Mouse (Mus musculus): ENCODE measurements around the gene Tma7. TPM values are rescaled to one million over a fixed set of nuclear protein-coding genes. Genes with fewer than 3 reads are reported as not detected.
A peak's percentile ranks its signal among the peaks of the same experiment; 100 is the strongest.

Tma7 gene
- polyA plus RNA-seq, 1 experiment from 2014 or later = 785 TPM

DNA sequence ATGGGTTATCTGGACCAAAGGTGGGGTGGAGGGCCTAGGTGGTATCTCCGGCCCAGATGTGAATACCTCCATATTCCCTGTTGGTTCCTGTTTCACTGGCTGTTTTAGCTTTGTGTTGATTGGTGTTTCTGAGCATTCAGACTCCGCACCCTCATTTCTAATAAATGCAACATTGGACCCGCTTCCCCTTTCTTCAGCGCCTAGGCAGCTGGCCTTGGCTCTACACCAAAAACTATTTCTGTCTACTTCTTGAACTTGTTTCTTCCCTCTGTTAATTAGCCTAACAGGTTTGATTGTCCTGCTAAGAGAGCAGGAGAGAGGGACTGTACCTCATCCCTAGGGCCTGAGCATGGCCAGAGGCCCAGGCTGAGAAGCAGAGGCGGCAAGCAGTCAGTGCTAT lies 24.8 kb downstream of the Tma7 start:
- Histone ChIP-seq H3K27me3 (ENCODE audit: insufficient read depth, poor library complexity, severe bottlenecking) (no peaks in the 10 kb centered on the region), H3K27ac (no peak overlapping the region), H3K4me3 (no peak overlapping the region), H3K36me3 (peaks cover 64% of the 10 kb centered on the region), H3K9me3 (no peaks in the 10 kb centered on the region), H3K4me1 (replicated peaks) (peaks cover 33% of the 10 kb centered on the region)
- no peak for DNase-seq (ENCODE audit: low spot score)
- 95% methylated on average over 5 of the region's 5 CpGs for WGBS

- H3K4me3 ChIP-seq = no peak overlapping the region
- H3K4me1 ChIP-seq (replicated peaks) = peaks cover 33% of the 10 kb centered on the region
- no peaks in the 10 kb centered on the region for H3K9me3 ChIP-seq
- H3K27me3 ChIP-seq (ENCODE audit: insufficient read depth, poor library complexity, severe bottlenecking) = no peaks in the 10 kb centered on the region
- no peak overlapping the region for H3K27ac ChIP-seq
- WGBS = 91% methylated on average over 4 of the region's 4 CpGs
- H3K36me3 ChIP-seq = peaks cover 58% of the 10 kb centered on the region
- DNase-seq (ENCODE audit: low spot score) = no peak
Observed at GRCm38 (mm10) chr9:109056916-109057315, 25.5 kb downstream of the Tma7 start.

DNA sequence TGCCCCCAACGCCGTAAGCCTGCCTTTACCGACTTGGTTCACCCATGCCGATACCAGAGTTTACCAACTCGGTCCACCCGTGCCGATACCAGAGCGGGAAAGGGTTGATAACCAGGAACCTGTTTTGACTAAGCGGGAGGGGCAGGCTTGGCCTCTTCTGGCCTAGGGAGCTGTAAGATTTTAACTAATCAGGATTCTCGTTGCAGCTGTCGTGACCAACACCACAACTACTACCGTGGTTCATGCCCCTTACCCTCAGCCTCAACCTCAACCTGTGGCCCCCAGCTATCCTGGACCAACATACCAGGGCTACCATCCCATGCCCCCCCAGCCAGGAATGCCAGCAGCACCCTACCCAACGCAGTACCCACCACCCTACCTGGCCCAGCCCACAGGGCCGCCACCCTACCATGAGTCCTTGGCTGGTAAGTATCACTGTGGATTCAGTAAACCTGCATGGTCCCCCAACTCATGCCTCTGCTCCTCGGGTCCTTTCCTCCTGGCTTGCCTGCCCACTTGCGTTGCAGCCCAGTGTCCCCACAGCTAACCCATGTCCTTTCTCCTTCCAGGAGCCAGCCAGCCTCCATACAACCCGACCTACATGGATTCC lies 26.2 kb downstream of the Tma7 start:
- H3K27me3 ChIP-seq (ENCODE audit: insufficient read depth, poor library complexity, severe bottlenecking) = no peaks in the 10 kb centered on the region
- H3K36me3 ChIP-seq = peaks cover 58% of the 10 kb centered on the region
- no peaks in the 10 kb centered on the region for H3K9me3 ChIP-seq
- peaks cover 33% of the 10 kb centered on the region for H3K4me1 ChIP-seq (replicated peaks)
- 93% methylated on average over 17 of the region's 17 CpGs for WGBS
- no peak overlapping the region for H3K4me3 ChIP-seq
- no peak for DNase-seq (ENCODE audit: low spot score)
- H3K27ac ChIP-seq = no peak overlapping the region

DNA sequence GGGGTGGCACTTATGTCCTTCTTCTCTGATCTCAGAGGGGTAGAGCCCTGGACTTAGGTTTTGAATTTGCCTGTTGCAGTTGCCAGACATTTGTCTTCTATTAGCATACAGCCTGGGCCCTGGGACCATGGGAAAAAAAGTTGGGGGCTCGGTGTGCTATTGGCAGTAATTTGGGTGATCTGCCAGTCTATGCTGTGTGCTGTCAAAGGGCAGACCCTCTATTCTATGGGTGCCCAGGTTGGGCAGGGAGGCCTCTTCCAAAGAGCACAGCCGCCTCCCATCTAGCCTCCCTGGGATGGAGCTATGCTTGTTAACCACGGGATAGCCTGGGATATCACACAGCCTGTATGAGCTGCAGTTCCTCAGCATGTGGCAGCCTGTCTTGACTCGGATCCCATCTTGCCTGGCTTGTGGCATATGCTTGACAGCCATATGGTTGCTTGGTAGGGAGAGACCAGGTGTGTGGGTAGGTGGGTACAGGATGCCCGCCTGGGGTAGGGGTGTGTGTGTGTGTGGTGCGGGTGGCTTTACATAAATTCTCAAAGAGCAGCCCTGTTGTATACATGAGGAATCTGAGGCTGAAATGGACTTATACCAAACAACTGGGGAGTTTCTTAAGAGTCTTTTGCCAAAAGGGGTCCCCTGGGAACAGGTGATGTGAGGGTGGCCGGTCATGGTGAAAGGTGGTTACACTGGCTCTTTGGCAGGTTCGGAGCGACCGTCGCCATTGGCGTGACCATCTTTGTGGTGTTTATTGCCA lies 26.9 kb downstream of the Tma7 start:
- no peak for DNase-seq (ENCODE audit: low spot score)
- Histone ChIP-seq H3K4me3 (peak overlapping the region; percentile 30), H3K27ac (peak overlapping the region; percentile 81), H3K9me3 (no peaks in the 10 kb centered on the region), H3K36me3 (peaks cover 50% of the 10 kb centered on the region), H3K4me1 (replicated peaks) (peaks cover 33% of the 10 kb centered on the region), H3K27me3 (ENCODE audit: insufficient read depth, poor library complexity, severe bottlenecking) (no peaks in the 10 kb centered on the region)
- 90% methylated on average over 12 of the region's 12 CpGs for WGBS

- peaks cover 43% of the 10 kb centered on the region for H3K36me3 ChIP-seq
- H3K27ac ChIP-seq = peak overlapping the region; percentile 81
- peak overlapping the region; percentile 30 for H3K4me3 ChIP-seq
- peaks cover 30% of the 10 kb centered on the region for H3K4me1 ChIP-seq (replicated peaks)
- no peaks in the 10 kb centered on the region for H3K9me3 ChIP-seq
- DNase-seq (ENCODE audit: low spot score) = peak; percentile 44
- 13% methylated on average over 7 of the region's 7 CpGs for WGBS
- no peaks in the 10 kb centered on the region for H3K27me3 ChIP-seq (ENCODE audit: insufficient read depth, poor library complexity, severe bottlenecking)
Observed at GRCm38 (mm10) chr9:109054712-109055111, 27.7 kb downstream of the Tma7 start.

- Histone ChIP-seq H3K27me3 (ENCODE audit: insufficient read depth, poor library complexity, severe bottlenecking) (no peaks in the 10 kb centered on the region), H3K36me3 (peaks cover 35% of the 10 kb centered on the region), H3K4me1 (replicated peaks) (peaks cover 21% of the 10 kb centered on the region), H3K4me3 (no peak overlapping the region), H3K9me3 (no peaks in the 10 kb centered on the region), H3K27ac (no peak overlapping the region)
- WGBS = 78% methylated on average over 6 of the region's 6 CpGs
- DNase-seq (ENCODE audit: low spot score) = no peak
Observed at GRCm38 (mm10) chr9:109053851-109054250, 28.5 kb downstream of the Tma7 start.

DNA sequence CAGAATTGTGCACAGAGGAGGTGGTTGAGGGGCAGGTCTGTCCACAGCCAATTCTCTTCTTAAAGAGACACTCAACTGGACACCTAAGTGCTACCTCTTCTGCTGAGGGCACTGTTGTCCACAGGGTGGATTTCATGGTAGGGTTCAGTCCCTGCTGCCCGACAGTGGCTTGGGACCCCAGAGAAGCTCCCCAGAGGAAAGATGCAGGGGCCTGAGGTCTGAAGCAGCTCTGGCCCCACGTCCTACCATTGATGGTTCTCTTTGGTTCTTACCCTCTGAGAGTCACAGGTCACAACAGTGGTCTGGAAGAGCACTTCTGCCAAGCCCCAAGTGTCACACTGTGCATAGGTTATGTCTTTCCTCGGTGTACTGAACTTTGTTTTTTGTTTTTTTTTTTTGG lies 29.0 kb downstream of the Tma7 start:
- WGBS = 78% methylated on average over 3 of the region's 3 CpGs
- H3K4me3 ChIP-seq = no peak overlapping the region
- no peaks in the 10 kb centered on the region for H3K27me3 ChIP-seq (ENCODE audit: insufficient read depth, poor library complexity, severe bottlenecking)
- no peak for DNase-seq (ENCODE audit: low spot score)
- peaks cover 30% of the 10 kb centered on the region for H3K36me3 ChIP-seq
- H3K4me1 ChIP-seq (replicated peaks) = peaks cover 17% of the 10 kb centered on the region
- H3K27ac ChIP-seq = no peak overlapping the region
- H3K9me3 ChIP-seq = no peaks in the 10 kb centered on the region

- 91% methylated on average over 9 of the region's 9 CpGs for WGBS
Observed at GRCm38 (mm10) chr9:109052490-109053260, 29.7 kb downstream of the Tma7 start.

DNA sequence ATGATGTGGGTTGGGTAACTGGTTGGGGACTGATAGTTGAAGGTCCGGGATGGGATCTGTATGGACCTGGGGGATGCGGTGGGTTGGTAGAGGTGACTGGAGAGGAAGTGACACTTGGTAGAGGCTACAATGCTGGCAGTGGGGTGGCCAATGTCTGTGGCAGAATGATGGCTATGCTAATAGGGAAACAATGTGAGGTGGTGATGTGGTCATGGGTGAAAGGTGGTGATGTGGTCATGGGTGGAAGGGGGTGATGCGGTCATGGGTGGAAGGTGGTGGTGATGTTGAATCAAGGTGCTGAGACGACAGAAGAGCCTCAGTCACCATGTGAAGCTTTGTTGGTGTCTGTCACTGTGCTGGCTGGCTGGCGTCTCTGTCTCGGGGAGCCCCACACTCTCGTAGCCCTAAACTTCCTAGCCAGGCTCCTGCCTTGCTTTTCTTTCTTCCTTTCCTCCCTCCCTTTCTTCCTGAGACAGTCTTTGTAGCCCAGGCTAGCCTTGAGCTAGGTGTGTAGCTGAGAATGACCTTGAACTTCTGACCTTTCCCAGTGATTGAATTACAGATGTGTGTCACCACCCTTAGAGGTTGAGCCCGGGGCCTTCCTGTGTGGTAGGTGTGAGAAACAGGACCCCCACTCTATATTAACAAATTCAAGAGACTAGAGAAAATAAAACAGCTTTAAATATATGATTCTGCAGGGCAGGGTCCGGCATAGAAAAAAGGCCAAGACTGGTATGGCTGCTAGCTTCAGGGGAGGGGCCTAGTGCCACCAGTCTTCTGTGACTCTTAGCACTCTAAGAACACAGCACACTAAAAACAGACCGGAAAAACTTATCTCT lies 30.5 kb downstream of the Tma7 start:
- DNase-seq (ENCODE audit: low spot score) = no peak
- no peak overlapping the region for H3K4me3 ChIP-seq
- peaks cover 17% of the 10 kb centered on the region for H3K4me1 ChIP-seq (replicated peaks)
- H3K27me3 ChIP-seq (ENCODE audit: insufficient read depth, poor library complexity, severe bottlenecking) = no peaks in the 10 kb centered on the region
- H3K9me3 ChIP-seq = no peaks in the 10 kb centered on the region
- 90% methylated on average over 10 of the region's 10 CpGs for WGBS
- H3K27ac ChIP-seq = no peak overlapping the region
- H3K36me3 ChIP-seq = peaks cover 15% of the 10 kb centered on the region

More at GRCm38 (mm10) chr9:109052490-109053260, 29.7 kb downstream of the Tma7 start:
- peaks cover 17% of the 10 kb centered on the region for H3K4me1 ChIP-seq (replicated peaks)
- DNase-seq (ENCODE audit: low spot score) = no peak
- peaks cover 24% of the 10 kb centered on the region for H3K36me3 ChIP-seq
- H3K4me3 ChIP-seq = no peak overlapping the region
- H3K27me3 ChIP-seq (ENCODE audit: insufficient read depth, poor library complexity, severe bottlenecking) = no peaks in the 10 kb centered on the region
- no peaks in the 10 kb centered on the region for H3K9me3 ChIP-seq
- no peak overlapping the region for H3K27ac ChIP-seq

DNA sequence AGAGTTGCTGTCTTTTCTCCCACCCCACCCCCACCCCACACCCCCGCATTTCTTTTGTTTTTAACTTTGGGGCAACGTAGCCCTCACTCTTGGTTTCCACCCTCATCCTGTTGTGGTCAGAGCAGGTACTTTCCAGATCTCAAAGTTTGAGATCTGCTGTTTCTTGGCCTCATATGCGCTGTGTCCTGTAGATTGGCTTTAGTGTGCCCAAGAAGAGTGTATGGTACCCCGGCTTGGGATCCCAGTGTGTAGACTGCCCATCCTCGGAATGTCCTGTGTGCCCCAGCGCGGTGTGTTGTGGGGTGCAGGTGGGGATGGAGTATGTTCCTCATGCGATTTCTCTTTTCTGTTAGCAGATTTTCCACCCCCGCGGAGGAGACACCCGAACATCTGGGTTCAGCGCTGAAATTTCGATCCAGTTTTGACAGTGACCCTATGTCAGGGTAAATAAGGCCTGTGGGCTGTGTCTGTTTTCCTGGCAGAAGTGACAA lies 31.3 kb downstream of the Tma7 start:
- H3K9me3 ChIP-seq = no peaks in the 10 kb centered on the region
- 91% methylated on average over 13 of the region's 13 CpGs for WGBS
- peaks cover 17% of the 10 kb centered on the region for H3K4me1 ChIP-seq (replicated peaks)

GRCm38 (mm10) chr9:109050674-109050997 lies 31.8 kb downstream of the Tma7 start:
- H3K27ac ChIP-seq = no peak overlapping the region
- peaks cover 5% of the 10 kb centered on the region; the same call in 1 of the 2 replicates for H3K36me3 ChIP-seq
- no peak for DNase-seq (ENCODE audit: low spot score)
- no peak overlapping the region for H3K4me3 ChIP-seq
- H3K4me1 ChIP-seq (replicated peaks) = peaks cover 17% of the 10 kb centered on the region
- WGBS = 84% methylated on average over 3 of the region's 3 CpGs
- H3K27me3 ChIP-seq (ENCODE audit: insufficient read depth, poor library complexity, severe bottlenecking) = no peaks in the 10 kb centered on the region
- no peaks in the 10 kb centered on the region for H3K9me3 ChIP-seq

More for the DNA sequence above, 31.3 kb downstream of the Tma7 start:
- H3K4me3 ChIP-seq = no peak overlapping the region
- no peak overlapping the region for H3K27ac ChIP-seq
- no peak for DNase-seq (ENCODE audit: low spot score)
- no peaks in the 10 kb centered on the region for H3K27me3 ChIP-seq (ENCODE audit: insufficient read depth, poor library complexity, severe bottlenecking)
- peaks cover 7% of the 10 kb centered on the region for H3K36me3 ChIP-seq

GRCm38 (mm10) chr9:109049996-109050673 lies 32.3 kb downstream of the Tma7 start:
- Histone ChIP-seq H3K27ac (no peak overlapping the region), H3K4me3 (no peak overlapping the region), H3K27me3 (ENCODE audit: insufficient read depth, poor library complexity, severe bottlenecking) (no peaks in the 10 kb centered on the region), H3K36me3 (peaks cover 5% of the 10 kb centered on the region; the same call in 1 of the 2 replicates), H3K4me1 (replicated peaks) (peaks cover 12% of the 10 kb centered on the region), H3K9me3 (no peaks in the 10 kb centered on the region)
- 79% methylated on average over 9 of the region's 9 CpGs for WGBS
- no peak for DNase-seq (ENCODE audit: low spot score)
